Mouse (Mus musculus): ENCODE results near the gene Nos1. TPM values are rescaled to one million over a fixed set of nuclear protein-coding genes. Genes with fewer than 3 reads are reported as not detected.

Gene Nos1
- polyA plus RNA-seq, 1 experiment = 0.06 TPM

GRCm38 (mm10) chr5:117905728-117906127 lies 124.9 kb downstream of the Nos1 start:
- Histone ChIP-seq H3K9me3 (no peaks in the 10 kb centered on the region), H3K4me3 (replicated peaks) (no peak overlapping the region), H3K36me3 (replicated peaks; ENCODE audit: low read length) (no peaks in the 10 kb centered on the region), H3K27me3 (replicated peaks) (peaks cover 20% of the 10 kb centered on the region), H3K4me1 (no peaks in the 10 kb centered on the region)
- TF ChIP-seq GATA1 (IDR thresholded peaks at IDR 0.05; ENCODE audit: borderline replicate concordance, low read length) = no peak
- no peak for TF ChIP-seq FLI1 (IDR thresholded peaks at IDR 0.05; ENCODE audit: low read length)

GRCm38 (mm10) chr5:117909524-117909923 lies 128.7 kb downstream of the Nos1 start:
- no peak overlapping the region for H3K4me3 ChIP-seq (replicated peaks)
- no peaks in the 10 kb centered on the region for H3K4me1 ChIP-seq
- peaks cover 19% of the 10 kb centered on the region for H3K27me3 ChIP-seq (replicated peaks)
- H3K36me3 ChIP-seq (replicated peaks; ENCODE audit: low read length) = no peaks in the 10 kb centered on the region
- no peaks in the 10 kb centered on the region for H3K9me3 ChIP-seq
- no peak for TF ChIP-seq FLI1 (IDR thresholded peaks at IDR 0.05; ENCODE audit: low read length)
- no peak for TF ChIP-seq GATA1 (IDR thresholded peaks at IDR 0.05; ENCODE audit: borderline replicate concordance, low read length)

DNA sequence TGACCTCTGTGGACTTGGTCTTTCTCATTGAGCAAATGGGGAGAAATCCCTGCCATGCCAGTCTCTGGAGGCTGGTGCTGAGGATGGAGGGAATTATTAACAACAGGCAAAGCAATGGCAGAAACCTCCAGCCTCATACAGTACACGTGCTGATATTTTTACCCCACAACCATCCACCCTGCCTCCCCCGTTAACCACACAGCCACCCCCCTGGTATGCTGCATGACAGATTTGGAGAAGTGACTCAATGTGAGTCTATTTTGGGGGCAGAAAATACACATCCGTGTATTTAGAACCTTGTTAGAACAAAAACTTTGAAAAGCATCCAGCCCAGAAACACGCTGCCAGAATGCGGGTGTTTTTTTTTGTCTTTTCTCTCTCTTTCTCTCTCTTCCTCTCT lies 135.5 kb downstream of the Nos1 start:
- Histone ChIP-seq H3K4me3 (replicated peaks) (no peak overlapping the region), H3K27me3 (replicated peaks) (peaks cover 4% of the 10 kb centered on the region), H3K4me1 (no peaks in the 10 kb centered on the region; the same call in 1 of the 2 replicates), H3K9me3 (peaks cover 6% of the 10 kb centered on the region; the same call in 1 of the 2 replicates), H3K36me3 (replicated peaks; ENCODE audit: low read length) (no peaks in the 10 kb centered on the region)
- no peak for TF ChIP-seq GATA1 (IDR thresholded peaks at IDR 0.05; ENCODE audit: borderline replicate concordance, low read length)
- TF ChIP-seq FLI1 (IDR thresholded peaks at IDR 0.05; ENCODE audit: low read length) = no peak

DNA sequence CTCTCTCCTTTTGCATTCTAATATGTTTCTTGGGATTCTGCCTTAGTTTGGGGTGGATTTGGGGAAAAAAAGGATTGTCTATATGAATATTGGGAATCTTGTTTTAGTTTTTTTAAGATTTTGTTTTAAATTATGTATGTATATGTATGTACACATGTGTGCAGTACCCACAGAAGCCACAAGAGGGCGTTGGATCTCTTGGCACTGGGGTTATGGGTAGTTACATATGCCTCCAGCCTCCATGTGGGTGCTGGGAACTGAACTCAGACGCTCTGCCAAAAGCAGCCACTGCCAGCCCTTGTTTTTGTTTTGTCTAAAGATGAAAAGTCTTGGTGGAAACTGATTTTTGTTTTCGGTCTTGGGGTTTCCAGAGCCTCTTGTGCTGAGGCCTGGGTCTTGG lies 136.1 kb downstream of the Nos1 start:
- no peak overlapping the region for H3K4me3 ChIP-seq (replicated peaks)
- peaks cover 4% of the 10 kb centered on the region for H3K27me3 ChIP-seq (replicated peaks)
- no peaks in the 10 kb centered on the region; the same call in 1 of the 2 replicates for H3K4me1 ChIP-seq
- H3K9me3 ChIP-seq = peaks cover 6% of the 10 kb centered on the region; the same call in 1 of the 2 replicates
- TF ChIP-seq FLI1 (IDR thresholded peaks at IDR 0.05; ENCODE audit: low read length) (no peak), GATA1 (IDR thresholded peaks at IDR 0.05; ENCODE audit: borderline replicate concordance, low read length) (no peak)
- H3K36me3 ChIP-seq (replicated peaks; ENCODE audit: low read length) = no peaks in the 10 kb centered on the region

DNA sequence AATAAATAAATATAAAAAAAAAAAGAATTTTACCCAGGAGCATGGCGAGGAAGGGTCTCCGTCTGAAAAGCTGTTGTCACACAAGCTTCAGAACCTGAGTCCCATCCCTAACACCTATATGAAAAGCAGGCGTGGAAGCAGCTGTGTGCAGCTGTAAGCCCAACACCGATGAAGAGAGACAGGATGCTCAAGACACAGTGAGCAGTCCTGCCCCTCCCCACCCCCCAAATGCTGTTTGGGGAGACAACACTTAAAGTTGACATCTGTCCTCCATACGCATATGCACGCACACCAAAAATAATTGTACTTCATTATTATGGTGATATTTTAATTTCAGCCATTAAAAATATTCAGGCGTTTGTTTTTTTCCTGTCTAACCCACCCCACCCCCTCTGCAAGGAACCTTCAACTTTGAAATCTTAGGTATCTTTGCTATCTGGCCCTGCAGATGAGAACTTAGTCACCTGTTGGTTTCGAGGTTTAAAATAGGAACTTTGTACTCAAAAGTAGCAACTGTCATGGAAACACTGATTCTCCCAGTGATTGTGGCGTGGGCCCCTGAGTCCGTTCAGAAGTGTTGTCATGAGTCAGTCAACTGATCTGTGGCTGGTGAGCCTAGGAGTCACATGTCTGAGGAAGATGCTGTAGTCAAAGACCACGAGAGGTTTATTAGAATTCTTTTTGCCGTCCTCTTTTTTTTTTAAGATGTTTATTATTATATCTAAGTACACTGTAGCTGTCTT lies 141.1 kb downstream of the Nos1 start:
- H3K36me3 ChIP-seq (replicated peaks; ENCODE audit: low read length) = no peaks in the 10 kb centered on the region
- H3K9me3 ChIP-seq = peaks cover 3% of the 10 kb centered on the region; the same call in 1 of the 2 replicates
- H3K4me1 ChIP-seq = no peaks in the 10 kb centered on the region
- H3K27me3 ChIP-seq (replicated peaks) = peaks cover 10% of the 10 kb centered on the region
- H3K4me3 ChIP-seq (replicated peaks) = no peak overlapping the region
- TF ChIP-seq FLI1 (IDR thresholded peaks at IDR 0.05; ENCODE audit: low read length) (no peak), GATA1 (IDR thresholded peaks at IDR 0.05; ENCODE audit: borderline replicate concordance, low read length) (no peak)

DNA sequence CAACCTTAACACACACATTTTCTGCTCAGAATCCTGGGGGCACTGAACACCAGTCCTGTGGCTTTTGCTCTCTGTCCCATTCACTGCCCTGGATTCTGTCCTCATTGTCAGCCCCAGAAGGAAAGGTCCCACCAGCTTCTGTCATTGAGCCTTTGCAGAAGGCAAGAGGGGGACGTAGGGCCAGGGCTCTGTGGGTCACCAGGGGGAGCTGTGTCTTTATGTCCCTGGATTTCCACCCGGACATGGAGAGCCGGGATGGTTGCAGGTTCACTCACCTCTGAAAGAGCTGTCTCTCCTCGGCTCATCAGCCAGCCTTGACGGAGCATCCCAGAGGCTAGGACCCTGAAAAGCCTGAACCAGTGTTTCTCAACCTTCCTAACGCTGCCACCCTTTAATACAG lies 142.9 kb downstream of the Nos1 start:
- H3K27me3 ChIP-seq (replicated peaks) = peaks cover 10% of the 10 kb centered on the region
- H3K4me3 ChIP-seq (replicated peaks) = no peak overlapping the region
- TF ChIP-seq FLI1 (IDR thresholded peaks at IDR 0.05; ENCODE audit: low read length) (no peak), GATA1 (IDR thresholded peaks at IDR 0.05; ENCODE audit: borderline replicate concordance, low read length) (no peak)
- no peaks in the 10 kb centered on the region for H3K36me3 ChIP-seq (replicated peaks; ENCODE audit: low read length)
- H3K4me1 ChIP-seq = no peaks in the 10 kb centered on the region
- H3K9me3 ChIP-seq = peaks cover 3% of the 10 kb centered on the region; the same call in 1 of the 2 replicates

GRCm38 (mm10) chr5:117928553-117928952 lies 147.7 kb downstream of the Nos1 start:
- H3K9me3 ChIP-seq = peaks cover 3% of the 10 kb centered on the region; the same call in 1 of the 2 replicates

DNA sequence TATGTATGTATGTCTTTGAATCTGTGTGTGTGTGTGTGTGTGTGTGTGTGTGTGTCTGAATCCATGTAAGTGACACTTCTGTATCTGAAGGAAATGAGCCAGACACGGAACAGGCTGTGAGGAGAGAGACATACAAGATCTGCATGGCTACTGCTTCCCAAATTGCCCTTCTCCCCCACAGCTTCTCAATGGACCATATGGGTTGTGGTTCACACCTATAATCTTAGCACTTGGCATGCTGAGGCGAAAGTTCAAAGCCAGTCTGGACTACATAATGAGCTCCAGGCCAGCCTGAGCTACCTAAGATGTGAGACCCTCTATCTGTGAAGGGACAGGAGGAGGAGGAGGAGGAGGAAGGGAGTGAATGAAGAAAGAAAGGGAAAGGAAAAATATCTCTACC lies 151.4 kb downstream of the Nos1 start:
- H3K4me3 ChIP-seq (replicated peaks) = no peak overlapping the region
- no peaks in the 10 kb centered on the region for H3K36me3 ChIP-seq (replicated peaks; ENCODE audit: low read length)
- peaks cover 52% of the 10 kb centered on the region for H3K27me3 ChIP-seq (replicated peaks)
- H3K9me3 ChIP-seq = peaks cover 3% of the 10 kb centered on the region; the same call in 1 of the 2 replicates
- no peak for TF ChIP-seq FLI1 (IDR thresholded peaks at IDR 0.05; ENCODE audit: low read length)
- TF ChIP-seq GATA1 (IDR thresholded peaks at IDR 0.05; ENCODE audit: borderline replicate concordance, low read length) = no peak
- peaks cover 5% of the 10 kb centered on the region; the same call in 1 of the 2 replicates for H3K4me1 ChIP-seq

More at GRCm38 (mm10) chr5:117928553-117928952, 147.7 kb downstream of the Nos1 start:
- Histone ChIP-seq H3K4me3 (replicated peaks) (no peak overlapping the region), H3K36me3 (replicated peaks; ENCODE audit: low read length) (no peaks in the 10 kb centered on the region), H3K4me1 (peaks cover 5% of the 10 kb centered on the region; the same call in 1 of the 2 replicates), H3K27me3 (replicated peaks) (peaks cover 33% of the 10 kb centered on the region)
- no peak for TF ChIP-seq GATA1 (IDR thresholded peaks at IDR 0.05; ENCODE audit: borderline replicate concordance, low read length)
- no peak for TF ChIP-seq FLI1 (IDR thresholded peaks at IDR 0.05; ENCODE audit: low read length)

DNA sequence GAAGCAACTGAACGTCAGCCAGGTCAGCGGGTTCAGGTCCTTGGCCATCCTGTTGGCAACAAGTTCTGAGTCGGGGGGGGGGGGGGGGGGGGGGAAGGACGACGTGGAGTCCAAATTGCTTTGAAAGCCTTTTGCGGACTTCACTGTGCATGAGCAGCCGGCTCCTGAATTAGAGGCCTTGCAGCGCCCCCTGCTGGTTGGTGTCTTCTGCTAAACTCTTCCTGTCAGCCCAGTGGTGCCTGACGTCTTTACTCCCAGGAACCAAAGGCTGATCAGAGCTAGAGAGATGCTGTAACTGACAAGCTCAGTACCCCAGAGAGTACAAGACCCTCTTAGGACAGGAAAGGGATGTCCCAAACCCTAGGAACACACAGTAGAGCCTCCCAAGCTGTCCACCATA lies 152.0 kb downstream of the Nos1 start:
- Histone ChIP-seq H3K36me3 (replicated peaks; ENCODE audit: low read length) (no peaks in the 10 kb centered on the region), H3K4me1 (peaks cover 5% of the 10 kb centered on the region; the same call in 1 of the 2 replicates), H3K9me3 (peaks cover 3% of the 10 kb centered on the region; the same call in 1 of the 2 replicates), H3K27me3 (replicated peaks) (peaks cover 55% of the 10 kb centered on the region), H3K4me3 (replicated peaks) (no peak overlapping the region)
- TF ChIP-seq GATA1 (IDR thresholded peaks at IDR 0.05; ENCODE audit: borderline replicate concordance, low read length) (no peak), FLI1 (IDR thresholded peaks at IDR 0.05; ENCODE audit: low read length) (no peak)

DNA sequence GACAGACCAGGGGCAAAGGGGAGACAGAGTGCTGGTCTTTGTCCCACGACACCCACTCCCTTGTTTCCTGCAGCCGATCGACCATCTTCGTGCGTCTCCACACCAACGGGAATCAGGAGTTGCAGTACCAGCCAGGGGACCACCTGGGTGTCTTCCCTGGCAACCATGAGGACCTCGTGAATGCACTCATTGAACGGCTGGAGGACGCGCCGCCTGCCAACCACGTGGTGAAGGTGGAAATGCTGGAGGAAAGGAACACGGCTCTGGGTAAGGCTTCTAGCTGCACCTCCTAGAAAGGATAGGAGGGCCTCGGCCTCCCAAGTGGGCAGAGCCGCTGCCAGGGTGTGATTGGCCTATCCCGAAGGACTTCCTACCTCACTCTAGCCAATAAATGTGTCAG lies 155.5 kb downstream of the Nos1 start:
- Histone ChIP-seq H3K4me1 (peaks cover 14% of the 10 kb centered on the region), H3K27me3 (replicated peaks) (peaks cover 47% of the 10 kb centered on the region), H3K9me3 (peaks cover 2% of the 10 kb centered on the region; the same call in 1 of the 2 replicates), H3K36me3 (replicated peaks; ENCODE audit: low read length) (no peaks in the 10 kb centered on the region), H3K4me3 (replicated peaks) (no peak overlapping the region)
- TF ChIP-seq GATA1 (IDR thresholded peaks at IDR 0.05; ENCODE audit: borderline replicate concordance, low read length) = no peak
- TF ChIP-seq FLI1 (IDR thresholded peaks at IDR 0.05; ENCODE audit: low read length) = no peak

All from megakaryocyte, embryonic 14.5 days (primary cell).